Mouse (Mus musculus): ENCODE results near the gene Agtr1a.

Gene Agtr1a

DNA sequence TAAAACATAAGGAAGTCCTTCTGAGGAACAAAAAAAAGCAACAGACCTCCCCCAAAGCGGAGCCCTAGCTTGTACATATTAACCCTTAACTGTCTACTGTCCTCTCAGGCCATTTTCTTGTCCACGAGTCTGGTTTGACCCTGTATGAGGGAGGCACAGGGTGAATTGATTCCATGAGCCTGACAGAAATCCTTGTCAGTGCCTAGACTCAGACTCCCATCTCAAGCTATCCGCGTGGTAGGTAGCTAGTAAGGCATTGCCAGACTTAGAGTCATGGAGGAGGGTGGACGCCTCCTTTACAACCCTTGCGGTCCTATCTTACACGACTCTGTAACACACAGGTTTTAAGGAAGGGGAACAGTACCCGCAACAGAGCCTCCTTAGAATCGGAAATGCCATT, 28.5 kb downstream of the Agtr1a start:
- DNase-seq, result no peak

GRCm38 (mm10) chr13:30365378-30365777, 29.1 kb downstream of the Agtr1a start:
- DNase-seq, result no peak

GRCm38 (mm10) chr13:30368116-30368515, 31.9 kb downstream of the Agtr1a start:
- DNase-seq, result no peak

- no peak for DNase-seq
Measured at GRCm38 (mm10) chr13:30368746-30369145, 32.5 kb downstream of the Agtr1a start.

DNA sequence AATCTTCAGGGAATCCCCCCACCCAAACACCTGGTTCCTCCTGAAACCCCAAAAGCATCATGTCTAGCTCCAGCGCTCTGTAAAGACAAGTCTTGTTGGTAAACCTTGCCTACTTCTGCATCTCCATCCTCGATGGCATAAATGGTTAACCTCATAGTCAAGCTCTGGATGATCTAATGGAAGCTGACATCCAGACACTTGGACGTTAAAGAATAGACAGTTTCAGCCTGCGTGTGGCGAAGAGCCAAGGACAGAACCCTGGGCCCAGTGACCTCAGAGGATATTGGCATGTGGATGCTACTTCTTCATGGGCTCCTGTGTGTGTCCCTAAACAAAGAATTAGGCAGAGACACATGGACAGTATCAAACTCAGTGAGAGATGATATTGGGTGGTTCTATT, 42.6 kb downstream of the Agtr1a start:
- no peak for DNase-seq

- DNase-seq, result no peak
Measured at GRCm38 (mm10) chr13:30385183-30385582, 48.9 kb downstream of the Agtr1a start.

DNA sequence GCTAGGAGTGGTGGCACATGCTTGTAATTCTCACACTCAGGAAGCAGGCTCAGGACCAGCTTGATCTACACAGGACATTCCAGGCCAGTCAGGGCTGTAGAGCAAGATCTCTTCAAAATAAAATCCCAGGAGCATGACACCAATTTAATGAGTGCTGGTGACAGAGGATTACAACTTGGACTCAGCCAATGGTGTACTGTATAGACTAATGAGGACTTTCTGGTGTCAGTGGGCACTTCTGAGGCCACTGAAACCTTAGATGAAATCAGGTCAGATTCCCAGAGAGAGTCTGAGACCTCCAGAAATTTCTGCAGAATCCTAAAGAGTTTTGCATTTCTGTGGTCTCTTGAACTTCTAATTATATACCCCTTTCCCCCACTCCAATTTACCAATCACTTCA, 57.9 kb downstream of the Agtr1a start:
- no peak for DNase-seq

DNA sequence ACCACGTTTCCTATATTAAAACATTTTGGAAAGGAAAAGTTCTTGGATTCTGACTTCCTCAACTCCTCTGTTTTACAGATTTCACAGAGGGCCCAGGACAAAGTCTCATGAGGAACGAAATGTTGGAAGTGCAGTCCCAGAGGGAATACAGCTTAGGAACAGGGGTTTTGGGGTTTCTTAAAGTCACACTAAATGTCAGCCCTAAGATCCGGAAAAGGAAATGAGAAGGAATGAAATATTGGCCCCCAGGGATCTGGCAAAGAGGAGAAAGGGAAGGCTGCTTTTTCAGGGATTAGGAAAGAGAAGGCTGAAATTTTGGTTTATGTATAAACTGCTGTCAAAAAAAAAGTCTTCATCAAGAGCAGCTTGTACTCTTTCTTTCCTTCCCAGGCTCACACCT, 60.2 kb downstream of the Agtr1a start:
- DNase-seq, result no peak

DNA sequence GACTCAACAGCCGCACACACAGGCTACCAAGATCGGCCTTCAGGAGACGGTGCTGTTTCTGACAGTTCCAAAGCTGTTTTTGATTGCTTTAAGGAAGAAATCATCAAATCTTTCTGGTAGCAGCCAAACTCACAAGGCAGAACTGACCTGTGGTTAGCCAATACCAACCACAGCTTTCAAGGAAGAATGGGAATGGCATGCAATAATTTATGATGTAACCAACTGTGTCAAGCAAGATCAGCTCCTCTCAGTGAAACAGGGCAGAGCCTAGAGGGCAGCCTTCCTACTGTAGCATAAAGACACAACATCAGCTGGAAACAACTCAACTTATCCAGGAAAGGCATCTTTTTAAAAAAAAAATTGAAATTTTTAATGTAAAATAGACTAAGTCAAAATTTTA, 62.6 kb downstream of the Agtr1a start:
- DNase-seq, result no peak

GRCm38 (mm10) chr13:30400621-30401020, 64.4 kb downstream of the Agtr1a start:
- no peak for DNase-seq

DNA sequence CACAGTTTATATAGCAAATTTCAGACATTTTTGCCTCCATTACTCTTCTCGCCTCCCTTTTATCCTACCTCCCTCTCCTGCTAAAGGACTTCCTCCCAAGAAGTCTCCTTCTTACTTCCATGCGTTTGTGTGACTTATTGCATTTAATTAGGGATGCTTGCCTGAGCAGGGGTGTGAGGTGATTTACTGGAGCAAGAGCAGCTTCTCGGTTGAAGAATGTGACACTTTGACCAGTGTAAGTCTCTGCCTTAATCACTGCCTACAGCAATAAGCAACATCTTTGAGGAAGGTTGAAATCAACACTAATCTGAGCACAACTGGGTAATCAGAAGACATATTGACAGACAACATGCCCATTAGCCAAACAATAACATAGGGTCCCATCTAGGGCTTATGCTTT, 67.6 kb downstream of the Agtr1a start:
- no peak for DNase-seq

DNA sequence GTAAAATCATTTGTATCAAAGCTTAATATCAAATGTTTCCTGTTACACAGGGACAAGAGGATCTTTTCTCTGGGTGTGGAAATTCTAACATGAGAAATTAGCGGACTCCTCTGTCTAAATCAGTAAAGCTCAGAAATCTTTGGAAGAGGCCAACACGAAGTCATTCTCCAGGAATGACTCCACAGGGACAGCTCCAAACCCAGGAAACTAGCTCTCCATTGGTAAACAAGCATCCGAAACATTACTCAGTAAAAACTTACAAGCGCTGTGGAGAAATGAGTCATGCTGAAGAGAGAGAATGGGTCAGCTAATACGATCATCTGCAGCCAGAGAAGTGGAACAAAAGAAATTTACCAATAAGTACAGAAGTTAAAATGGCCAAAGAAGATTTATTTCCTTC, 82.4 kb downstream of the Agtr1a start:
- no peak for DNase-seq

DNA sequence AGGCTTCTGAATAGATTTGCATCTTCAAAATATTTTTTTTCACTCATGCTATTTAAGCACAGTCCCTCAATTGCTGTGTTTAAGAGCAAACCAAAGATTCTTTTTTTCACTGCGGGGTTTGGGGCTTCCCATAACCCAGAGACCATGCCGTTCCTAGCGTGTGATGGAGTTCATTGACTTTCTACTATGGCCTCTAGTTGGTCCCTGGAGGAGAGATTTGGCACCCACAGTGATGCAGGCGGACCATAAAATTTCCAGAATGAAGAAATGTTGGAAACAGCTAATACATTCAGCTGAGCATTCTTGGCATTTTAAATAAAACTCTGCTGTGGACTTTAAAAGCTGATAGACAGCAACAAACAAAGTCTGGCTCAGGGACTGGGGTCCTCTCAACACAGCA, 90.8 kb downstream of the Agtr1a start:
- peak; percentile 2 for DNase-seq

- DNase-seq, result peak; percentile 41
Measured at GRCm38 (mm10) chr13:30427436-30427835, 91.2 kb downstream of the Agtr1a start.

Data from cerebellum, adult 11-12 months (tissue).